Mouse (Mus musculus) erythroblast, embryonic 14.5 days (primary cell): ENCODE results near the gene BC005537.

Experiments
- GATA1 ChIP-seq: IDR thresholded peaks from 2 replicates; pipeline ENCODE4 v1.6.1; 2012; ENCODE audit warnings: low read length, inconsistent platforms, mixed read lengths
- TAL1 ChIP-seq: IDR thresholded peaks from 3 replicates; pipeline ENCODE4 v1.6.1; 2012; ENCODE audit warnings: low read length, inconsistent platforms, mixed read lengths

GRCm38 (mm10) chr13:24760351-24760870 lies 41.0 kb upstream of the BC005537 start:
- TF ChIP-seq GATA1 (no peak), TAL1 (no peak)
